Mouse (Mus musculus) cortical plate, adult 2 months (tissue): Measurements from ENCODE around the gene Slc48a1.

Source experiments
- CTCF ChIP-seq: fragments of 200-500 bp; IDR thresholded peaks from 2 replicates; pipeline ENCODE4 v1.5.1; 2011; ENCODE audit warnings: mild to moderate bottlenecking, control low read depth, low read length; ENCODE audit not compliant: insufficient read depth; ENCODE audit errors: extremely low read depth
- POLR2A ChIP-seq: fragments of 200-500 bp; IDR thresholded peaks from 2 replicates; pipeline ENCODE4 v1.6.1; 2011; ENCODE audit warnings: mild to moderate bottlenecking, low read length, control low read depth; ENCODE audit not compliant: insufficient read depth; ENCODE audit errors: extremely low read depth

GRCm38 (mm10) chr15:97731988-97732387 lies 46.3 kb upstream of the Slc48a1 start:
- TF ChIP-seq CTCF, result no peak
- no peak for TF ChIP-seq POLR2A
